Mouse (Mus musculus) embryonic facial prominence, embryonic 12.5 days (tissue): ENCODE results near the gene Gm20547. TPM values are rescaled to one million over a fixed set of nuclear protein-coding genes. Genes with fewer than 3 reads are reported as not detected.

ENCODE experiments used
- ATAC-seq: fragments of 200-750 bp; cut with Nextera tagmentation; 2 replicates; pipeline ENCODE4 v1.8.0; 2017; ENCODE audit not compliant: insufficient number of reproducible peaks, insufficient read depth, low FRiP score, low TSS enrichment
- H3K27ac ChIP-seq: fragments of 300-500 bp; sonication (generic); 2 replicates; pipeline ENCODE4 v1.5.1; 2016; ENCODE audit warnings: mild to moderate bottlenecking
- H3K27me3 ChIP-seq: fragments of 300-500 bp; sonication (generic); 2 replicates; pipeline ENCODE4 v1.6.1; 2016; ENCODE audit warnings: mild to moderate bottlenecking, moderate library complexity
- H3K36me3 ChIP-seq: fragments of 300-500 bp; sonication (generic); 2 replicates; pipeline ENCODE4 v1.6.1; 2016; ENCODE audit warnings: mild to moderate bottlenecking
- H3K4me1 ChIP-seq: fragments of 300-500 bp; sonication (generic); 2 replicates; pipeline ENCODE4 v1.6.1; 2016
- H3K4me2 ChIP-seq: fragments of 300-500 bp; sonication (generic); replicated peaks from 2 replicates; pipeline ENCODE4 v1.6.1; 2016; ENCODE audit warnings: mild to moderate bottlenecking, moderate library complexity
- H3K4me3 ChIP-seq: fragments of 300-500 bp; sonication (generic); 2 replicates; pipeline ENCODE4 v1.5.1; 2016; ENCODE audit warnings: mild to moderate bottlenecking
- H3K9ac ChIP-seq: fragments of 300-500 bp; sonication (generic); 2 replicates; pipeline ENCODE4 v1.6.1; 2016; ENCODE audit warnings: mild to moderate bottlenecking, moderate library complexity
- H3K9me3 ChIP-seq: fragments of 300-500 bp; sonication (generic); 2 replicates; pipeline ENCODE4 v1.6.1; 2016; ENCODE audit warnings: mild to moderate bottlenecking, moderate library complexity
- WGBS: fragments of 180-500 bp; shearing (Covaris S2); methylation state at CpG from one replicate; pipeline ENCODE4 v1.1.7; 2016; 5-methylcytosine and 5-hydroxymethylcytosine counted together
- polyA plus RNA-seq: library from polyadenylated mRNA; unstranded; fragments of >200 nt; fragmentation: Nextera tagmentation; extraction: Ambion mirVana; gene quantifications from 2 replicates; pipeline ENCODE4 v1.2.1, GENCODE M21; 2016

Gm20547 gene
- polyA plus RNA-seq, 1 experiment from 2014 or later, result 0.31 TPM

GRCm38 (mm10) chr17:34874321-34874720, 7.5 kb downstream of the Gm20547 start:
- Histone ChIP-seq H3K4me3 (no peak overlapping the region), H3K27me3 (no peaks in the 10 kb centered on the region; the same call in 1 of the 2 replicates), H3K27ac (no peak overlapping the region), H3K4me1 (peaks cover 2% of the 10 kb centered on the region), H3K36me3 (no peaks in the 10 kb centered on the region), H3K4me2 (no peak overlapping the region), H3K9ac (no peak overlapping the region), H3K9me3 (no peaks in the 10 kb centered on the region)
- ATAC-seq, result no peak
- WGBS, result 90% methylated on average over 6 of the region's 6 CpGs

- no peaks in the 10 kb centered on the region; the same call in 1 of the 2 replicates for H3K27me3 ChIP-seq
- H3K4me3 ChIP-seq, result no peak overlapping the region
- 58% methylated on average over 7 of the region's 7 CpGs for WGBS
These were observed 15.9 kb downstream of the Gm20547 start for GRCm38 (mm10) chr17:34865981-34866380.

GRCm38 (mm10) chr17:34862416-34863081, 19.3 kb downstream of the Gm20547 start, which contains the start of gene Cfb:
TSS of gene Cfb (minus strand) at chr17:34862518.
- H3K27me3 ChIP-seq, result no peaks in the 10 kb centered on the region
- no peaks in the 10 kb centered on the region for H3K9me3 ChIP-seq
- no peaks in the 10 kb centered on the region for H3K4me1 ChIP-seq
- H3K9ac ChIP-seq, result no peak within 1 kb of the TSS
- H3K4me2 ChIP-seq, result no peak within 1 kb of the TSS
- no peaks in the 10 kb centered on the region for H3K36me3 ChIP-seq
- WGBS, result 66% methylated on average over 8 of the region's 8 CpGs
- 0 out of 2 replicates have a peak within 1 kb of the TSS, but pooled peaks have one; percentile 9 for H3K27ac ChIP-seq
- no peak within 1 kb of the TSS for H3K4me3 ChIP-seq
- ATAC-seq, result no peak

More at GRCm38 (mm10) chr17:34865981-34866380, 15.9 kb downstream of the Gm20547 start:
- Histone ChIP-seq H3K27ac (no peak overlapping the region), H3K4me2 (no peak overlapping the region), H3K36me3 (no peaks in the 10 kb centered on the region), H3K9ac (no peak overlapping the region), H3K4me1 (no peaks in the 10 kb centered on the region), H3K9me3 (no peaks in the 10 kb centered on the region)
- no peak for ATAC-seq

- WGBS, result 68% methylated on average over 13 of the region's 13 CpGs
- 0 out of 2 replicates have a peak, but pooled peaks cover 3% of the 10 kb centered on the region for H3K36me3 ChIP-seq
- no peak overlapping the region for H3K4me2 ChIP-seq
- H3K4me3 ChIP-seq, result no peak overlapping the region
- no peaks in the 10 kb centered on the region for H3K4me1 ChIP-seq
- H3K9me3 ChIP-seq, result no peaks in the 10 kb centered on the region
- 0 out of 2 replicates have a peak overlapping the region, but pooled peaks have one; percentile 9 for H3K27ac ChIP-seq
- no peaks in the 10 kb centered on the region for H3K27me3 ChIP-seq
- ATAC-seq, result no peak
- no peak overlapping the region for H3K9ac ChIP-seq
These were observed 20.0 kb downstream of the Gm20547 start for GRCm38 (mm10) chr17:34861704-34862415.

GRCm38 (mm10) chr17:34860514-34860913, 21.3 kb downstream of the Gm20547 start:
- ATAC-seq, result no peak
- no peaks in the 10 kb centered on the region for H3K4me1 ChIP-seq
- H3K36me3 ChIP-seq, result peaks cover 13% of the 10 kb centered on the region
- H3K9ac ChIP-seq, result no peak overlapping the region
- H3K27ac ChIP-seq, result no peak overlapping the region
- H3K4me2 ChIP-seq, result no peak overlapping the region
- no peak overlapping the region for H3K4me3 ChIP-seq
- 86% methylated on average over 9 of the region's 9 CpGs for WGBS
- H3K9me3 ChIP-seq, result no peaks in the 10 kb centered on the region
- H3K27me3 ChIP-seq, result no peaks in the 10 kb centered on the region

- Histone ChIP-seq H3K36me3 (peaks cover 29% of the 10 kb centered on the region), H3K4me3 (no peak overlapping the region)
These were observed 23.2 kb downstream of the Gm20547 start for GRCm38 (mm10) chr17:34858670-34859069.

GRCm38 (mm10) chr17:34855825-34856224, 26.0 kb downstream of the Gm20547 start:
- no peak for ATAC-seq
- 38% methylated on average over 3 of the region's 3 CpGs for WGBS
- Histone ChIP-seq H3K4me1 (peaks cover 10% of the 10 kb centered on the region), H3K36me3 (peaks cover 43% of the 10 kb centered on the region), H3K27me3 (no peaks in the 10 kb centered on the region), H3K9ac (no peak overlapping the region), H3K9me3 (no peaks in the 10 kb centered on the region), H3K4me3 (no peak overlapping the region), H3K27ac (no peak overlapping the region), H3K4me2 (no peak overlapping the region)

More at GRCm38 (mm10) chr17:34858670-34859069, 23.2 kb downstream of the Gm20547 start:
- Histone ChIP-seq H3K4me2 (no peak overlapping the region), H3K27ac (0 out of 2 replicates have a peak overlapping the region, but pooled peaks have one; percentile 36), H3K9ac (no peak overlapping the region), H3K4me1 (no peaks in the 10 kb centered on the region), H3K27me3 (no peaks in the 10 kb centered on the region), H3K9me3 (no peaks in the 10 kb centered on the region)
- no peak for ATAC-seq
- 83% methylated on average over 4 of the region's 4 CpGs for WGBS

- H3K4me3 ChIP-seq, result no peak overlapping the region
- H3K27me3 ChIP-seq, result no peaks in the 10 kb centered on the region
- no peak for ATAC-seq
- WGBS, result 75% methylated on average over 3 of the region's 3 CpGs
- H3K4me2 ChIP-seq, result no peak overlapping the region
- no peaks in the 10 kb centered on the region for H3K9me3 ChIP-seq
- H3K9ac ChIP-seq, result no peak overlapping the region
- H3K4me1 ChIP-seq, result peaks cover 11% of the 10 kb centered on the region
- H3K36me3 ChIP-seq, result peaks cover 43% of the 10 kb centered on the region
- H3K27ac ChIP-seq, result no peak overlapping the region
These were observed 27.1 kb downstream of the Gm20547 start for GRCm38 (mm10) chr17:34854761-34855160.

- Histone ChIP-seq H3K9ac (no peak overlapping the region), H3K4me2 (no peak overlapping the region)
- no peak for ATAC-seq
These were observed 28.3 kb downstream of the Gm20547 start for GRCm38 (mm10) chr17:34853511-34853910.

GRCm38 (mm10) chr17:34850517-34851125, 31.2 kb downstream of the Gm20547 start:
- Histone ChIP-seq H3K4me2 (peak overlapping the region; percentile 83), H3K36me3 (peaks cover 56% of the 10 kb centered on the region), H3K9ac (peak overlapping the region; percentile 70), H3K4me3 (peak overlapping the region; percentile 61), H3K27me3 (no peaks in the 10 kb centered on the region), H3K27ac (peak overlapping the region; percentile 24; the same call in 1 of the 2 replicates), H3K4me1 (peaks cover 17% of the 10 kb centered on the region), H3K9me3 (no peaks in the 10 kb centered on the region)
- WGBS, result 2% methylated on average over 25 of the region's 25 CpGs
- ATAC-seq, result peak; percentile 16

More at GRCm38 (mm10) chr17:34853511-34853910, 28.3 kb downstream of the Gm20547 start:
- Histone ChIP-seq H3K27ac (no peak overlapping the region), H3K36me3 (peaks cover 43% of the 10 kb centered on the region), H3K4me3 (no peak overlapping the region), H3K4me1 (peaks cover 17% of the 10 kb centered on the region), H3K27me3 (no peaks in the 10 kb centered on the region), H3K9me3 (no peaks in the 10 kb centered on the region)
- 56% methylated on average over 8 of the region's 8 CpGs for WGBS

GRCm38 (mm10) chr17:34849722-34850516, 31.9 kb downstream of the Gm20547 start, which contains the start of the genes Skiv2l and Nelfe:
TSS of gene Skiv2l (minus strand) at chr17:34850210.
TSS of gene Nelfe (plus strand) at chr17:34850391.
- H3K4me2 ChIP-seq, result peak within 1 kb of the TSS; percentile 83
- peak within 1 kb of the TSS; percentile 24; the same call in 1 of the 2 replicates for H3K27ac ChIP-seq
- peaks cover 17% of the 10 kb centered on the region for H3K4me1 ChIP-seq
- under 1% methylated on average over 61 of the region's 65 CpGs for WGBS
- H3K4me3 ChIP-seq, result peak within 1 kb of the TSS; percentile 61
- peak within 1 kb of the TSS; percentile 70 for H3K9ac ChIP-seq
- no peaks in the 10 kb centered on the region for H3K27me3 ChIP-seq
- H3K9me3 ChIP-seq, result no peaks in the 10 kb centered on the region
- peak; percentile 94 for ATAC-seq
- H3K36me3 ChIP-seq, result peaks cover 59% of the 10 kb centered on the region
